Mouse (Mus musculus): ENCODE results near the gene Cpt2. TPM values are rescaled to one million over a fixed set of nuclear protein-coding genes. Genes with fewer than 3 reads are reported as not detected.

Gene Cpt2
- polyA plus RNA-seq, 1 experiment from 2014 or later, result 54.6 TPM

DNA sequence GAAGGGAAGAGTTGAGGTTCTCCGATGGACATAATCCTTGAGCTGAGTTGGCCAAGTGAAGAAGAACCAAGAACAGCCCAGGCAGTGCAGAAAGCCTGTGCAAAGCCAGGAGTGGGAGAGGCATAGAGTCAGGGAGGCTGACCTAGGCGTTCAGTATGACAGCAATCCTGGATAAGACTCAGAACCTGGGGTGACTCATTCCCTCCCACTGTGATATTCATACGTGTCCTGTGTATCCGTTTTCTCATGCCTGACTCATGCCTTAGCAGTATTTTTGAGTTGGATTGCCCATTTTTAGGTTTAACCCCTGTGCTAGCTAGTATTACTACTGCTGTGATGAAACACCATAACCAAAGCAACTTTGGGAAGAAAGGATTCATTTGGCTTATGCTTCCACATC, 58.5 kb downstream of the Cpt2 start:
- Histone ChIP-seq H3K4me2 (ENCODE audit: low read depth, low read length) (no peak overlapping the region), H3K4me1 (ENCODE audit: control insufficient read depth, insufficient read depth, low read length) (no peaks in the 10 kb centered on the region), H3K9me3 (replicated peaks; ENCODE audit: control insufficient read depth, low read length) (no peaks in the 10 kb centered on the region), H3K4me3 (replicated peaks; ENCODE audit: low read length) (no peak overlapping the region), H3K36me3 (ENCODE audit: control insufficient read depth, insufficient read depth, low read length) (no peaks in the 10 kb centered on the region), H3K27me3 (ENCODE audit: control insufficient read depth, insufficient read depth, low read length) (no peaks in the 10 kb centered on the region), H3K27ac (ENCODE audit: low read length) (no peak overlapping the region), H3K9ac (ENCODE audit: low read length) (no peak overlapping the region)
- no peak for ATAC-seq (ENCODE audit: insufficient read depth, low FRiP score)
- 77% methylated on average over 4 of the region's 4 CpGs for WGBS

GRCm38 (mm10) chr4:107858995-107859394, 64.4 kb downstream of the Cpt2 start:
- H3K9me3 ChIP-seq (replicated peaks; ENCODE audit: control insufficient read depth, low read length), result no peaks in the 10 kb centered on the region
- no peaks in the 10 kb centered on the region for H3K4me1 ChIP-seq (ENCODE audit: control insufficient read depth, insufficient read depth, low read length)
- no peak overlapping the region for H3K9ac ChIP-seq (ENCODE audit: low read length)
- no peaks in the 10 kb centered on the region for H3K36me3 ChIP-seq (ENCODE audit: control insufficient read depth, insufficient read depth, low read length)
- no peak overlapping the region for H3K27ac ChIP-seq (ENCODE audit: low read length)
- H3K27me3 ChIP-seq (ENCODE audit: control insufficient read depth, insufficient read depth, low read length), result no peaks in the 10 kb centered on the region
- no peak overlapping the region for H3K4me3 ChIP-seq (replicated peaks; ENCODE audit: low read length)
- WGBS, result 86% methylated on average over 7 of the region's 7 CpGs
- ATAC-seq (ENCODE audit: insufficient read depth, low FRiP score), result no peak
- H3K4me2 ChIP-seq (ENCODE audit: low read depth, low read length), result no peak overlapping the region

GRCm38 (mm10) chr4:107856958-107857686, 66.3 kb downstream of the Cpt2 start:
- H3K36me3 ChIP-seq (ENCODE audit: control insufficient read depth, insufficient read depth, low read length), result no peaks in the 10 kb centered on the region
- no peak overlapping the region for H3K27ac ChIP-seq (ENCODE audit: low read length)
- H3K4me2 ChIP-seq (ENCODE audit: low read depth, low read length), result no peak overlapping the region
- H3K9ac ChIP-seq (ENCODE audit: low read length), result no peak overlapping the region
- 75% methylated on average over 11 of the region's 11 CpGs for WGBS
- H3K9me3 ChIP-seq (replicated peaks; ENCODE audit: control insufficient read depth, low read length), result no peaks in the 10 kb centered on the region
- ATAC-seq (ENCODE audit: insufficient read depth, low FRiP score), result no peak
- H3K4me1 ChIP-seq (ENCODE audit: control insufficient read depth, insufficient read depth, low read length), result no peaks in the 10 kb centered on the region
- no peaks in the 10 kb centered on the region for H3K27me3 ChIP-seq (ENCODE audit: control insufficient read depth, insufficient read depth, low read length)
- H3K4me3 ChIP-seq (replicated peaks; ENCODE audit: low read length), result no peak overlapping the region

Other genes starting within 250 kb of the Cpt2 start
- gene Dmrtb1, start 239.4 kb downstream of the Cpt2 start, polyA plus RNA-seq (2015; fragmentation: Nextera tagmentation; extraction: Ambion mirVana), result not detected in 2 replicates
- 0.72 and 0.96 TPM in 2 replicates for gene Lrp8, start 121.3 kb downstream of the Cpt2 start, polyA plus RNA-seq (2015; fragmentation: Nextera tagmentation; extraction: Ambion mirVana)
- gene Magoh, start 43.9 kb downstream of the Cpt2 start, polyA plus RNA-seq (2015; fragmentation: Nextera tagmentation; extraction: Ambion mirVana), result 133 and 154 TPM in 2 replicates
- gene 0610037L13Rik, start 33.8 kb downstream of the Cpt2 start, polyA plus RNA-seq (2015; fragmentation: Nextera tagmentation; extraction: Ambion mirVana), result 94.2 and 119 TPM in 2 replicates
- 0.17 and 0.31 TPM in 2 replicates for gene Slc1a7, start 44.7 kb upstream of the Cpt2 start, polyA plus RNA-seq (2015; fragmentation: Nextera tagmentation; extraction: Ambion mirVana)
- gene Podn, start 172.8 kb upstream of the Cpt2 start, polyA plus RNA-seq (2015; fragmentation: Nextera tagmentation; extraction: Ambion mirVana), result 1.2 and 2.4 TPM in 2 replicates
- gene Scp2, start 221.4 kb upstream of the Cpt2 start, polyA plus RNA-seq (2015; fragmentation: Nextera tagmentation; extraction: Ambion mirVana), result 247 and 257 TPM in 2 replicates
- 35.3 and 36.7 TPM in 2 replicates for gene Echdc2, start 241.8 kb upstream of the Cpt2 start, polyA plus RNA-seq (2015; fragmentation: Nextera tagmentation; extraction: Ambion mirVana)